8 mouse cellular contexts compared by ENCODE assay signal in the genomic region with DNA sequence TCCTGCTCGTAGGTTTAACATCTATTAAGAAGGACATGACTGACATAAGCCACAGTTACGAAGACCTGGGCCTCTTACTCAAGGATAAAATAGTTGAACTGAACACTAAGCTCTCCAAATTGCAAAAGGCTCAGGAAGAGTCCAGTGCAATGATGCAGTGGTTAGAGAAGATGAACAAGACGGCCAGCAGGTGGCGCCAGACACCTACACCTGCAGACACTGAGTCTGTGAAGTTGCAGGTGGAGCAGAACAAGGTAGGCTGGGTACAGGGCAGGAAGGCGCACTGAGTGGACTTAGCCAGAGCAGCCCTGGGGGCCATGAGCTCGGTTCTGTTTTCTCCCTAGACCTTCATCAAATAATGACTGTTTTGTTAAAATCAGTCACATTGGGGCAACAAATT.
DNase-seq lines count a peak whose midpoint lies in the region; ATAC-seq and TF ChIP-seq lines count a peak whose summit lies in the region.

No protein-coding gene starts in this region.

- no peaks in the 10 kb centered on the region for H3K4me1 ChIP-seq in MEL (ENCODE audit: control insufficient read depth in 1 of 2, insufficient read depth in 2 of 2, low read length in 2 of 2)
- no peaks in the 10 kb centered on the region for H3K4me1 ChIP-seq in forebrain, embryonic 16.5 days (replicated peaks; ENCODE audit: control insufficient read depth, insufficient read depth, low read length)
- no peaks in the 10 kb centered on the region for H3K4me1 ChIP-seq in hindbrain, embryonic 13.5 days (replicated peaks)

- peak; percentile 88 for TF ChIP-seq RAD21 in MEL (IDR thresholded peaks at IDR 0.05; ENCODE audit: low read depth, low read length)

- H3K4me3 ChIP-seq in MEL (ENCODE audit: control insufficient read depth in 1 of 2, insufficient read depth in 1 of 2, low read depth in 2 of 2, low read length in 2 of 2): no peak overlapping the region
- H3K4me3 ChIP-seq in forebrain, embryonic 16.5 days (replicated peaks; ENCODE audit: low read length): no peak overlapping the region
- H3K4me3 ChIP-seq in hindbrain, embryonic 13.5 days: no peak overlapping the region

- ATAC-seq in forebrain, embryonic 16.5 days: peak; percentile 88
- peak; percentile 71; the same call in 1 of the 2 replicates for ATAC-seq in hindbrain, embryonic 13.5 days (ENCODE audit: low FRiP score)

- H3K9ac ChIP-seq in MEL (ENCODE audit: control insufficient read depth, low read depth, low read length, poor library complexity, severe bottlenecking): no peak overlapping the region
- no peak overlapping the region for H3K9ac ChIP-seq in forebrain, embryonic 16.5 days (replicated peaks; ENCODE audit: low read depth, low read length)
- no peak overlapping the region for H3K9ac ChIP-seq in hindbrain, embryonic 13.5 days

- 29% methylated on average over 6 of the region's 6 CpGs for WGBS in forebrain, embryonic 16.5 days
- 40% methylated on average over 6 of the region's 6 CpGs for WGBS in hindbrain, embryonic 13.5 days

- H3K27ac ChIP-seq in MEL (ENCODE audit: control insufficient read depth, low read depth, low read length): no peak overlapping the region
- H3K27ac ChIP-seq in forebrain, embryonic 16.5 days (ENCODE audit: low read length): no peak overlapping the region
- H3K27ac ChIP-seq in hindbrain, embryonic 13.5 days: no peak overlapping the region

- peak; percentile 81 to 94 (median 84) for TF ChIP-seq CTCF in MEL (IDR thresholded peaks at IDR 0.05 in 2 of 3, conservative IDR thresholded peaks at IDR 0.05 in 1 of 3; ENCODE audit: control insufficient read depth in 1 of 3, insufficient read depth in 1 of 3, low read depth in 2 of 3, low read length in 3 of 3, poor library complexity in 1 of 3, severe bottlenecking in 1 of 3)

- no peak for TF ChIP-seq POLR2A in MEL (IDR thresholded peaks at IDR 0.05; ENCODE audit: control insufficient read depth in 1 of 2, insufficient read depth in 1 of 2, low read depth in 1 of 2, low read length in 2 of 2, poor library complexity in 1 of 2)

- peak; percentile 66 for DNase-seq in MEL (ENCODE audit: low read depth, low spot score)
- peak; percentile 73 for DNase-seq in cerebellum, adult 11 months
- peak; percentile 70 to 78 for DNase-seq in layer of hippocampus, postnatal 10 days (ENCODE audit: low spot score in 2 of 2)
- DNase-seq in lung, postnatal 14 days: peak; percentile 86
- DNase-seq in retina, postnatal 1 day: peak; percentile 84
- peak; percentile 75 to 77 for DNase-seq in thymus, postnatal 36 days

- H3K36me3 ChIP-seq in MEL (ENCODE audit: control insufficient read depth in 1 of 2, insufficient read depth in 2 of 2, low read length in 2 of 2): no peaks in the 10 kb centered on the region
- peaks cover 21% of the 10 kb centered on the region for H3K36me3 ChIP-seq in forebrain, embryonic 16.5 days (ENCODE audit: control insufficient read depth, insufficient read depth)
- peaks cover 67% of the 10 kb centered on the region for H3K36me3 ChIP-seq in hindbrain, embryonic 13.5 days

- no peak overlapping the region for H3K4me2 ChIP-seq in forebrain, embryonic 16.5 days (ENCODE audit: low read length)
- H3K4me2 ChIP-seq in hindbrain, embryonic 13.5 days: no peak overlapping the region

- H3K27me3 ChIP-seq in MEL (ENCODE audit: control insufficient read depth in 1 of 2, insufficient read depth in 2 of 2, low read length in 2 of 2): no peaks in the 10 kb centered on the region
- H3K27me3 ChIP-seq in forebrain, embryonic 16.5 days (replicated peaks; ENCODE audit: control insufficient read depth, insufficient read depth, low read length): no peaks in the 10 kb centered on the region
- H3K27me3 ChIP-seq in hindbrain, embryonic 13.5 days: no peaks in the 10 kb centered on the region

- no peak for TF ChIP-seq EP300 in MEL (IDR thresholded peaks at IDR 0.05; ENCODE audit: low read depth in 1 of 2, low read length in 2 of 2)

- no peaks in the 10 kb centered on the region for H3K9me3 ChIP-seq in MEL (replicated peaks; ENCODE audit: insufficient read depth, low read length)
- no peaks in the 10 kb centered on the region for H3K9me3 ChIP-seq in forebrain, embryonic 16.5 days (ENCODE audit: control insufficient read depth, low read length)
- no peaks in the 10 kb centered on the region for H3K9me3 ChIP-seq in hindbrain, embryonic 13.5 days

- no peaks in the 10 kb centered on the region for H3K79me2 ChIP-seq in MEL (ENCODE audit: control insufficient read depth, insufficient read depth, low read length, poor library complexity)

TF ChIP-seq in MEL, 35 proteins besides CTCF, POLR2A, EP300 and RAD21:
- TF ChIP-seq ZNF384 (IDR thresholded peaks at IDR 0.05; ENCODE audit: low read depth, low read length): no peak
- TF ChIP-seq SMC3 (IDR thresholded peaks at IDR 0.05; ENCODE audit: low read depth, low read length): peak; percentile 86
- no peak for TF ChIP-seq MYC (IDR thresholded peaks at IDR 0.05; ENCODE audit: low read depth, low read length)
- peak; percentile 76 for TF ChIP-seq ZC3H11A (IDR thresholded peaks at IDR 0.05; ENCODE audit: low read depth, low read length)
